ENCODE assay signal across 14 mouse cellular contexts in the genomic region with DNA sequence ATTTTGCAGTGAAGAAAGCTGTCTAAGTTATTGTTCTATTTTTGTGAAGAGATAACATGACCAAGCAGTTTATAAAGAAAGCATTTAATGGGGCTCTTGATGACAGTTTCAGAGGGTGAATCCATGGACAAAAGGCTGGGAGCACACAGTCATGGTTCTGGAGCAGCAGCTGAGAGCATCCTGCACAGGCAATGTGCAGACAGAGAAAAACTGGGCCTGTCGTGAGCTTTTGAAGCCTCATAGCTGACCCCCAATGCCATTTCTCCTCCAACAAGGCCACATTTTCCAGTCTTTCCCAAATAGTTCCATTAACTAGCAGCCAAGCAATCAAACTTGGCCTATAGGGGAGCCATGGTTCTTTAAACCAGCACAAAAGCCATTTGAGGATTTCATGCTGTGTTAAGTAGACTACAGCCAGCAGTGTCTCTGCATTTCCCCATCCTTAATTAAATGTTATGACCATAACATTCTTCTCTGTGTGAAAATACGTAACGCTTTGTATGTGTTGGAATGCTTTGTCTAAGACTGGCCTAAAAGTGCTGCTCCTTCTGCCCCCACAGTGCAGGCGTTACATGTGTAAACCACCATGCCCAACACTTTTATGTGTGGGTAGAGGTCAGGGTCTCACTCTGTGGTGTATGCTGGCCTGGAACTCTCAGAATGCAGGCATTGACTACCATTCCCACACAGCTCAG. TPM values are rescaled to one million over a fixed set of nuclear protein-coding genes. Genes with fewer than 3 reads are reported as not detected.
DNase-seq lines count a peak whose midpoint lies in the region; ATAC-seq and TF ChIP-seq lines count a peak whose summit lies in the region.
"Had no signal": no experiment of that assay in that cellular context is flagged by ENCODE, and none has a peak within 500 bp of the region (broad histone marks: within the 10 kb centered on the region; RNA-seq: fewer than 3 reads in every experiment).

No protein-coding gene starts in this region.

- no peaks in the 10 kb centered on the region; the same call in 1 of the 2 replicates for H3K4me1 ChIP-seq in forebrain, embryonic 11.5 days (replicated peaks; ENCODE audit: control insufficient read depth, insufficient read depth, low read length)
- H3K4me1 ChIP-seq in forebrain, embryonic 10.5 days = peaks cover 32% of the 10 kb centered on the region
- H3K4me1 ChIP-seq in neural tube, embryonic 11.5 days (ENCODE audit: control insufficient read depth, insufficient read depth, low read length) = peaks cover 8% of the 10 kb centered on the region; the same call in 1 of the 2 replicates
- peaks cover 4% of the 10 kb centered on the region; the same call in 1 of the 2 replicates for H3K4me1 ChIP-seq in limb, embryonic 14.5 days (ENCODE audit: control insufficient read depth, insufficient read depth, low read length)
- peaks cover 3% of the 10 kb centered on the region; the same call in 1 of the 2 replicates for H3K4me1 ChIP-seq in stomach, postnatal 0 days (replicated peaks; ENCODE audit: control insufficient read depth, insufficient read depth)
- peaks cover 31% of the 10 kb centered on the region for H3K4me1 ChIP-seq in liver, embryonic 12.5 days

- no peak for DNase-seq in forebrain, embryonic 11.5 days (ENCODE audit: low spot score)
- DNase-seq in forebrain, embryonic 10.5 days (ENCODE audit: extremely low spot score, low spot score) = no peak
- peak; percentile 33 for DNase-seq in neural tube, embryonic 11.5 days (ENCODE audit: low spot score)
- DNase-seq in neural tube, embryonic 10.5 days (ENCODE audit: extremely low spot score, low spot score) = no peak
- no peak for DNase-seq in limb, embryonic 14.5 days (ENCODE audit: low spot score)
- DNase-seq in stomach, postnatal 0 days (ENCODE audit: low spot score) = no peak
- DNase-seq in cerebellum, adult 8-10 months = no peak
- DNase-seq: adrenal gland, postnatal 10 days; gastrocnemius, postnatal 14 days; liver, embryonic 13.5 days; right cerebral cortex, adult 18-20 months had no signal

- no peaks in the 10 kb centered on the region for H3K27me3 ChIP-seq in forebrain, embryonic 11.5 days (ENCODE audit: control insufficient read depth, insufficient read depth, low read length)
- peaks cover 22% of the 10 kb centered on the region for H3K27me3 ChIP-seq in forebrain, embryonic 10.5 days (ENCODE audit: poor library complexity, severe bottlenecking)
- H3K27me3 ChIP-seq in neural tube, embryonic 11.5 days (ENCODE audit: control insufficient read depth, insufficient read depth, low read length) = no peaks in the 10 kb centered on the region
- no peaks in the 10 kb centered on the region for H3K27me3 ChIP-seq in limb, embryonic 14.5 days (ENCODE audit: control insufficient read depth, insufficient read depth, low read length)
- no peaks in the 10 kb centered on the region for H3K27me3 ChIP-seq in stomach, postnatal 0 days (ENCODE audit: control insufficient read depth, insufficient read depth, low read length)
- H3K27me3 ChIP-seq in liver, embryonic 12.5 days (replicated peaks) = no peaks in the 10 kb centered on the region
- H3K27me3 ChIP-seq: liver, embryonic 13.5 days had no signal

- peak; percentile 53 for ATAC-seq in forebrain, embryonic 11.5 days (replicated peaks; ENCODE audit: low FRiP score)
- ATAC-seq in neural tube, embryonic 11.5 days (ENCODE audit: insufficient read depth, low FRiP score, low TSS enrichment) = peak; percentile 61; the same call in 1 of the 2 replicates
- ATAC-seq in limb, embryonic 14.5 days (ENCODE audit: low FRiP score, low read depth) = 0 out of 2 replicates have a peak, but pooled peaks have one; percentile 41
- ATAC-seq in stomach, postnatal 0 days (ENCODE audit: low FRiP score, low TSS enrichment) = no peak
- ATAC-seq in liver, embryonic 12.5 days = no peak
- ATAC-seq: intestine, postnatal 0 days had no signal

- no peak overlapping the region for H3K4me2 ChIP-seq in forebrain, embryonic 11.5 days (ENCODE audit: low read depth, low read length, severe bottlenecking)
- no peak overlapping the region for H3K4me2 ChIP-seq in neural tube, embryonic 11.5 days (ENCODE audit: low read depth)
- no peak overlapping the region for H3K4me2 ChIP-seq in limb, embryonic 14.5 days (replicated peaks; ENCODE audit: low read depth, low read length, severe bottlenecking)
- no peak overlapping the region for H3K4me2 ChIP-seq in stomach, postnatal 0 days (replicated peaks; ENCODE audit: low read depth)
- no peak overlapping the region for H3K4me2 ChIP-seq in liver, embryonic 12.5 days
- H3K4me2 ChIP-seq: liver, embryonic 13.5 days had no signal

- 30% methylated on average over 4 of the region's 4 CpGs for WGBS in forebrain, embryonic 11.5 days
- 32% methylated on average over 4 of the region's 4 CpGs for WGBS in forebrain, embryonic 10.5 days
- 51% methylated on average over 4 of the region's 4 CpGs for WGBS in neural tube, embryonic 11.5 days
- 58% methylated on average over 4 of the region's 4 CpGs for WGBS in limb, embryonic 14.5 days
- 82% methylated on average over 4 of the region's 4 CpGs for WGBS in stomach, postnatal 0 days
- WGBS in liver, embryonic 12.5 days (ENCODE audit: insufficient replicate concordance) = 88% methylated on average over 4 of the region's 4 CpGs

- H3K9me3 ChIP-seq in forebrain, embryonic 11.5 days (ENCODE audit: control insufficient read depth, low read length) = no peaks in the 10 kb centered on the region
- no peaks in the 10 kb centered on the region for H3K9me3 ChIP-seq in forebrain, embryonic 10.5 days
- H3K9me3 ChIP-seq in neural tube, embryonic 11.5 days (ENCODE audit: control insufficient read depth, low read length) = no peaks in the 10 kb centered on the region
- H3K9me3 ChIP-seq in limb, embryonic 14.5 days (ENCODE audit: control insufficient read depth, low read length) = no peaks in the 10 kb centered on the region
- H3K9me3 ChIP-seq in stomach, postnatal 0 days (ENCODE audit: control insufficient read depth, low read length) = no peaks in the 10 kb centered on the region
- H3K9me3 ChIP-seq in liver, embryonic 12.5 days (replicated peaks) = no peaks in the 10 kb centered on the region
- H3K9me3 ChIP-seq: liver, embryonic 13.5 days had no signal

- H3K36me3 ChIP-seq in forebrain, embryonic 11.5 days (ENCODE audit: control insufficient read depth, insufficient read depth, low read length) = peaks cover 6% of the 10 kb centered on the region; the same call in 1 of the 2 replicates
- peaks cover 72% of the 10 kb centered on the region for H3K36me3 ChIP-seq in forebrain, embryonic 10.5 days (replicated peaks)
- peaks cover 8% of the 10 kb centered on the region; the same call in 1 of the 2 replicates for H3K36me3 ChIP-seq in neural tube, embryonic 11.5 days (ENCODE audit: control insufficient read depth, insufficient read depth, low read length)
- H3K36me3 ChIP-seq in limb, embryonic 14.5 days (ENCODE audit: control insufficient read depth, insufficient read depth, low read length) = peaks cover 45% of the 10 kb centered on the region
- H3K36me3 ChIP-seq in stomach, postnatal 0 days (ENCODE audit: control insufficient read depth, insufficient read depth, low read length) = peaks cover 2% of the 10 kb centered on the region; the same call in 1 of the 2 replicates
- H3K36me3 ChIP-seq in liver, embryonic 12.5 days = peaks cover 78% of the 10 kb centered on the region

- no peak for TF ChIP-seq POLR2A in limb, embryonic 14.5 days (IDR thresholded peaks at IDR 0.05; ENCODE audit: borderline replicate concordance, extremely low read depth, insufficient read depth, insufficient read length)

- TF ChIP-seq EP300 in stomach, postnatal 0 days (optimal IDR thresholded peaks at IDR 0.05) = no peak

- no peak overlapping the region for H3K4me3 ChIP-seq in forebrain, embryonic 11.5 days (ENCODE audit: low read depth, low read length)
- H3K4me3 ChIP-seq in forebrain, embryonic 10.5 days = no peak overlapping the region
- no peak overlapping the region for H3K4me3 ChIP-seq in neural tube, embryonic 11.5 days (ENCODE audit: low read depth, low read length)
- no peak overlapping the region for H3K4me3 ChIP-seq in limb, embryonic 14.5 days (replicated peaks; ENCODE audit: low read length)
- no peak overlapping the region for H3K4me3 ChIP-seq in stomach, postnatal 0 days (ENCODE audit: low read depth, low read length)
- H3K4me3 ChIP-seq in liver, embryonic 12.5 days = no peak overlapping the region
- H3K4me3 ChIP-seq: liver, embryonic 13.5 days; myocyte had no signal

- peak; percentile 28; the same call in 1 of the 2 replicates for TF ChIP-seq CTCF in stomach, postnatal 0 days (IDR thresholded peaks at IDR 0.05; ENCODE audit: low read depth)

- no peak overlapping the region; the same call in 1 of the 2 replicates for H3K27ac ChIP-seq in forebrain, embryonic 11.5 days (ENCODE audit: low read depth, low read length)
- H3K27ac ChIP-seq in forebrain, embryonic 10.5 days = no peak overlapping the region
- H3K27ac ChIP-seq in neural tube, embryonic 11.5 days (ENCODE audit: low read depth, low read length) = no peak overlapping the region
- H3K27ac ChIP-seq in limb, embryonic 14.5 days (replicated peaks; ENCODE audit: low read depth, low read length) = no peak overlapping the region
- no peak overlapping the region for H3K27ac ChIP-seq in stomach, postnatal 0 days (replicated peaks)
- H3K27ac ChIP-seq in liver, embryonic 12.5 days = no peak overlapping the region
- H3K27ac ChIP-seq: liver, embryonic 13.5 days had no signal

- no peak overlapping the region for H3K9ac ChIP-seq in forebrain, embryonic 11.5 days (ENCODE audit: low read length)
- no peak overlapping the region for H3K9ac ChIP-seq in neural tube, embryonic 11.5 days (ENCODE audit: low read length)
- H3K9ac ChIP-seq in limb, embryonic 14.5 days (ENCODE audit: low read depth, low read length, severe bottlenecking) = no peak overlapping the region
- H3K9ac ChIP-seq in stomach, postnatal 0 days (ENCODE audit: low read length) = no peak overlapping the region
- no peak overlapping the region for H3K9ac ChIP-seq in liver, embryonic 12.5 days
- H3K9ac ChIP-seq: liver, embryonic 13.5 days had no signal

RNA-seq across cellular contexts. Expression of a gene that starts 18.8 kb away (rescaled TPM):
- 17.7 and 18.6 TPM in 2 replicates for polyA plus RNA-seq in forebrain, embryonic 11.5 days (2014; fragmentation: Nextera tagmentation; extraction: Ambion mirVana)
- polyA plus RNA-seq in forebrain, embryonic 10.5 days (2016; fragmentation: Nextera tagmentation; extraction: Ambion mirVana) = 13.1 and 13.5 TPM in 2 replicates
- polyA plus RNA-seq in neural tube, embryonic 11.5 days (2014; fragmentation: Nextera tagmentation; extraction: Ambion mirVana) = 20.5 and 21.1 TPM in 2 replicates
- polyA plus RNA-seq in limb, embryonic 14.5 days (2012; rRNA removed) = 33.3 and 36.1 TPM in 2 replicates
- 33.6 and 35.5 TPM in 2 replicates for polyA plus RNA-seq in limb, embryonic 14.5 days (2014; fragmentation: Nextera tagmentation; extraction: Ambion mirVana)
- 5.8 and 6.1 TPM in 2 replicates for polyA plus RNA-seq in stomach, postnatal 0 days (2015; fragmentation: Nextera tagmentation; extraction: Ambion mirVana)
- polyA plus RNA-seq in liver, embryonic 12.5 days (2016; fragmentation: Nextera tagmentation; extraction: Ambion mirVana) = 11.3 and 12.0 TPM in 2 replicates

RNA-seq across cellular contexts. Expression of a gene that starts 48.6 kb away (rescaled TPM):
- polyA plus RNA-seq in forebrain, embryonic 11.5 days (2014; fragmentation: Nextera tagmentation; extraction: Ambion mirVana) = 62.8 and 64.2 TPM in 2 replicates
- 81.4 and 84.2 TPM in 2 replicates for polyA plus RNA-seq in forebrain, embryonic 10.5 days (2016; fragmentation: Nextera tagmentation; extraction: Ambion mirVana)
- polyA plus RNA-seq in neural tube, embryonic 11.5 days (2014; fragmentation: Nextera tagmentation; extraction: Ambion mirVana) = 88.8 and 98.4 TPM in 2 replicates
- polyA plus RNA-seq in limb, embryonic 14.5 days (2012; rRNA removed) = 110 and 113 TPM in 2 replicates
- polyA plus RNA-seq in limb, embryonic 14.5 days (2014; fragmentation: Nextera tagmentation; extraction: Ambion mirVana) = 120 and 139 TPM in 2 replicates
- 143 TPM in 2 replicates for polyA plus RNA-seq in stomach, postnatal 0 days (2015; fragmentation: Nextera tagmentation; extraction: Ambion mirVana)
- polyA plus RNA-seq in liver, embryonic 12.5 days (2016; fragmentation: Nextera tagmentation; extraction: Ambion mirVana) = 60.7 and 65.5 TPM in 2 replicates

Comparison
In these comparisons a context has a peak if more than half of its experiments do, and no peak if none do; other contexts are left out.
1. ATAC-seq: peak in forebrain, embryonic 11.5 days (single experiment), neural tube, embryonic 11.5 days (single experiment) and limb, embryonic 14.5 days (single experiment); none in stomach, postnatal 0 days (single experiment) and liver, embryonic 12.5 days (single experiment).